Mouse (Mus musculus) forebrain, embryonic 15.5 days (tissue): ENCODE measurements around the gene P4ha2. TPM values are rescaled to one million over a fixed set of nuclear protein-coding genes. Genes with fewer than 3 reads are reported as not detected.

ENCODE experiments used
- ATAC-seq: fragments of 200-750 bp; cut with Nextera tagmentation; replicated peaks from 2 replicates; pipeline ENCODE4 v1.8.0; 2017; ENCODE audit warnings: mild to moderate bottlenecking, moderate TSS enrichment, moderate library complexity
- H3K27ac ChIP-seq: fragments of 300-500 bp; sonication (generic); replicated peaks from 2 replicates; pipeline ENCODE4 v1.5.1; 2015; ENCODE audit warnings: mild to moderate bottlenecking, inconsistent platforms
- H3K27me3 ChIP-seq: fragments of 300-500 bp; sonication (generic); 2 replicates; pipeline ENCODE4 v1.6.1; 2015; ENCODE audit warnings: inconsistent platforms
- H3K36me3 ChIP-seq: fragments of 300-500 bp; sonication (generic); 2 replicates; pipeline ENCODE4 v1.6.1; 2015; ENCODE audit warnings: mild to moderate bottlenecking, inconsistent platforms
- H3K4me1 ChIP-seq: fragments of 300-500 bp; sonication (generic); 2 replicates; pipeline ENCODE4 v1.6.1; 2015; ENCODE audit warnings: inconsistent platforms
- H3K4me2 ChIP-seq: fragments of 300-500 bp; sonication (generic); replicated peaks from 2 replicates; pipeline ENCODE4 v1.6.1; 2015; ENCODE audit warnings: mild to moderate bottlenecking, inconsistent platforms
- H3K4me3 ChIP-seq: fragments of 300-500 bp; sonication (generic); 2 replicates; pipeline ENCODE4 v1.5.1; 2015; ENCODE audit warnings: mild to moderate bottlenecking, inconsistent platforms
- H3K9ac ChIP-seq: fragments of 300-500 bp; sonication (generic); replicated peaks from 2 replicates; pipeline ENCODE4 v1.6.1; 2015; ENCODE audit warnings: mild to moderate bottlenecking, inconsistent platforms
- H3K9me3 ChIP-seq: fragments of 300-500 bp; sonication (generic); 2 replicates; pipeline ENCODE4 v1.6.1; 2016; ENCODE audit warnings: inconsistent platforms
- WGBS: fragments of 180-500 bp; shearing (Covaris S2); methylation state at CpG from one replicate; pipeline ENCODE4 v1.1.7; 2015; ENCODE audit warnings: mixed read lengths; 5-methylcytosine and 5-hydroxymethylcytosine counted together
- polyA plus RNA-seq: library from polyadenylated mRNA; unstranded; fragments of >200 nt; fragmentation: Nextera tagmentation; extraction: Ambion mirVana; gene quantifications from 2 replicates; pipeline ENCODE4 v1.2.1, GENCODE M21; 2015

The P4ha2 gene
- polyA plus RNA-seq, 1 experiment from 2014 or later: 6.7 TPM

GRCm38 (mm10) chr11:54174877-54175276, 75.0 kb downstream of the P4ha2 start:
- Histone ChIP-seq H3K27me3 (no peaks in the 10 kb centered on the region), H3K9me3 (no peaks in the 10 kb centered on the region), H3K4me3 (no peak overlapping the region), H3K9ac (no peak overlapping the region), H3K27ac (no peak overlapping the region), H3K36me3 (no peaks in the 10 kb centered on the region), H3K4me2 (no peak overlapping the region), H3K4me1 (no peaks in the 10 kb centered on the region)
- WGBS: 46% methylated on average over 2 of the region's 2 CpGs
- no peak for ATAC-seq

Other genes with a start within 250 kb of the P4ha2 start
- gene Gm12216, start 240.8 kb upstream of the P4ha2 start, polyA plus RNA-seq: 0.28 TPM in 1 of 2 replicates, not detected in the other
- gene Slc22a5, start 208.4 kb upstream of the P4ha2 start, polyA plus RNA-seq: 10.2 and 10.9 TPM in 2 replicates
- gene Slc22a21, start 119.8 kb upstream of the P4ha2 start, polyA plus RNA-seq: 0.84 and 1.2 TPM in 2 replicates
- 1.1 and 1.2 TPM in 2 replicates for gene Slc22a4, start 72.0 kb upstream of the P4ha2 start, polyA plus RNA-seq
- gene Pdlim4, start 31.1 kb upstream of the P4ha2 start, polyA plus RNA-seq: 42.8 TPM in 2 replicates
- not detected in 2 replicates for gene Csf2, start 149.6 kb downstream of the P4ha2 start, polyA plus RNA-seq
- not detected in 2 replicates for gene Il3, start 167.2 kb downstream of the P4ha2 start, polyA plus RNA-seq
- gene Acsl6, start 203.7 kb downstream of the P4ha2 start, polyA plus RNA-seq: 37.2 and 37.5 TPM in 2 replicates